Mouse (Mus musculus) stomach, postnatal 0 days (tissue): ENCODE measurements around the gene Srcap. TPM values are rescaled to one million over a fixed set of nuclear protein-coding genes. Genes with fewer than 3 reads are reported as not detected.
A peak's percentile ranks its signal among the peaks of the same experiment; 100 is the strongest.
"Not testable (repeated sequence)": the region's sequence is repeated elsewhere in the genome, so short reads cannot be mapped to it uniquely, and the experiment has no call there.

ENCODE experiments used
- ATAC-seq: fragments of 200-750 bp; cut with Nextera tagmentation; 2 replicates; pipeline ENCODE4 v1.8.0; 2017; ENCODE audit not compliant: low FRiP score, low TSS enrichment
- DNase-seq: peaks from one replicate; pipeline ENCODE4 v3.0.0-alpha.2; 2016; ENCODE audit warnings: low spot score
- H3K27ac ChIP-seq: fragments of 300-500 bp; sonication (generic); replicated peaks from 2 replicates; pipeline ENCODE4 v1.5.1; 2014; ENCODE audit warnings: mild to moderate bottlenecking, control low read depth
- H3K27me3 ChIP-seq: fragments of 300-500 bp; sonication (generic); 2 replicates; pipeline ENCODE4 v1.6.1; 2014; ENCODE audit warnings: low read length; ENCODE audit not compliant: control insufficient read depth, insufficient read depth
- H3K36me3 ChIP-seq: fragments of 300-500 bp; sonication (generic); 2 replicates; pipeline ENCODE4 v1.6.1; 2014; ENCODE audit warnings: low read length, mixed read lengths; ENCODE audit not compliant: control insufficient read depth, insufficient read depth
- H3K4me1 ChIP-seq: fragments of 300-500 bp; sonication (generic); replicated peaks from 2 replicates; pipeline ENCODE4 v1.6.1; 2014; ENCODE audit warnings: antibody characterized with exemption; ENCODE audit not compliant: control insufficient read depth, insufficient read depth
- H3K4me2 ChIP-seq: fragments of 300-500 bp; sonication (generic); replicated peaks from 2 replicates; pipeline ENCODE4 v1.6.1; 2014; ENCODE audit warnings: low read depth, mild to moderate bottlenecking, control low read depth, moderate library complexity
- H3K4me3 ChIP-seq: fragments of 300-500 bp; sonication (generic); 2 replicates; pipeline ENCODE4 v1.5.1; 2014; ENCODE audit warnings: low read depth, low read length, control low read depth
- H3K9ac ChIP-seq: fragments of 300-500 bp; sonication (generic); 2 replicates; pipeline ENCODE4 v1.6.1; 2014; ENCODE audit warnings: mild to moderate bottlenecking, low read length, control low read depth, mixed read lengths
- H3K9me3 ChIP-seq: fragments of 300-500 bp; sonication (generic); 2 replicates; pipeline ENCODE4 v1.6.1; 2016; ENCODE audit warnings: low read length; ENCODE audit not compliant: control insufficient read depth
- CTCF ChIP-seq: IDR thresholded peaks from 2 replicates; pipeline ENCODE4 v1.5.1; 2016; ENCODE audit warnings: antibody characterized with exemption, low read depth, mild to moderate bottlenecking, moderate library complexity
- EP300 ChIP-seq: optimal IDR thresholded peaks from 2 replicates; pipeline ENCODE3; 2016; ENCODE audit warnings: antibody characterized with exemption
- WGBS: fragments of 180-500 bp; shearing (Covaris S2); extraction: QIAGEN DNeasy Blood & Tissue Kit; methylation state at CpG from one replicate; pipeline ENCODE4 v1.1.7; 2014; 5-methylcytosine and 5-hydroxymethylcytosine counted together
- polyA plus RNA-seq: library from polyadenylated mRNA; unstranded; fragments of >200 nt; fragmentation: Nextera tagmentation; extraction: Ambion mirVana; gene quantifications from 2 replicates; pipeline ENCODE4 v1.2.1, GENCODE M21; 2015

Gene Srcap
- polyA plus RNA-seq, 1 experiment from 2014 or later: 13.0 TPM

GRCm38 (mm10) chr7:127479318-127480225 lies 32.2 kb upstream of the Srcap start:
- Histone ChIP-seq H3K27ac (peak overlapping the region; percentile 99), H3K27me3 (no peaks in the 10 kb centered on the region), H3K36me3 (peaks cover 18% of the 10 kb centered on the region), H3K4me2 (peak overlapping the region; percentile 84), H3K4me3 (peak overlapping the region; percentile 93), H3K9ac (peak overlapping the region; percentile 97), H3K9me3 (no peaks in the 10 kb centered on the region), H3K4me1 (no peaks in the 10 kb centered on the region)
- TF ChIP-seq CTCF: no peak
- TF ChIP-seq EP300: no peak
- 4% methylated on average over 35 of the region's 48 CpGs for WGBS
- DNase-seq: no peak
- ATAC-seq: no peak

DNA sequence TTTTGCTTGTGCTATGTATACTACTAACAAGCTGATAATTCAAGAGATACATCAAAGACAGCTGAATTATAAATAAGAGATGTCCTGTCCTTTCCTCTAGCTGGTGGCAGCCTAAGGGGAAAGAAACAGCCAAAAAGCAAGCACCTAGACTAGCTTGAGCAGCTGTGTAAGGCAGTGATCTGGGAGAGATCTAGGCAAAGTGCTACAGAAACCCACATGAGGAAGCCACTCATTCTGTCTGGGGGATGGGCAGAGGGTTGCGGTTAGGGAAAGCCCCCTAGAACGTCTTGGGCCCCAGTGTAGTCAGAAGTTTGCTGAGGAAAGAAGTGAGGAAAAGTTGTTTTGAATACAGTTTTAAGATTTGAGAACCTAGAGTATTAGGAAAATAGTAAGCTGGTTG lies 31.5 kb upstream of the Srcap start:
- no peaks in the 10 kb centered on the region for H3K27me3 ChIP-seq
- H3K27ac ChIP-seq: no peak overlapping the region
- H3K9me3 ChIP-seq: no peaks in the 10 kb centered on the region
- H3K4me3 ChIP-seq: peak overlapping the region; percentile 93
- ATAC-seq (no peak), DNase-seq (no peak)
- 45% methylated on average over 2 of the region's 2 CpGs for WGBS
- TF ChIP-seq EP300: no peak
- H3K9ac ChIP-seq: peak overlapping the region; percentile 97
- H3K4me2 ChIP-seq: peak overlapping the region; percentile 84
- peaks cover 18% of the 10 kb centered on the region for H3K36me3 ChIP-seq
- H3K4me1 ChIP-seq: no peaks in the 10 kb centered on the region

- Histone ChIP-seq H3K27me3 (no peaks in the 10 kb centered on the region), H3K4me1 (no peaks in the 10 kb centered on the region), H3K36me3 (peaks cover 44% of the 10 kb centered on the region)
Observed at GRCm38 (mm10) chr7:127485416-127485815, 26.4 kb upstream of the Srcap start.

DNA sequence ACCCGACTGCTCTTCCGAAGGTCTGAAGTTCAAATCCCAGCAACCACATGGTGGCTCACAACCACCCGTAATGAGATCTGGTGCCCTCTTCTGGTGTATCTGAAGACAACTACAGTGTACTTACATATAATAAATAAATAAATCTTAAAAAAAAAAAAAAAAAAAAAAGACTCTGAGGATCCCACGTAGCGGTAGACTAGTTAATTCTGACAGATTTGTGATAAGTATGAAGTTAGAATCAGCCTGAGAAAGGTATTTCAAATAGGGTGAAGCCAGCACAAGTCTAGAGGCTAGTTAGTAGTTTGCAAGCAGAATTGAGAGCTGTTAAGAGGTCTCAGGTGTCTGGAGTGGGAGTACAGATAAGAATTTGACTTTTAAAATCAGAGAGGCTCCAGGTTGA lies 23.4 kb upstream of the Srcap start:
- not testable (repeated sequence) for DNase-seq, H3K4me3 ChIP-seq, H3K9me3 ChIP-seq, H3K4me1 ChIP-seq, H3K4me2 ChIP-seq, ATAC-seq, H3K27ac ChIP-seq, H3K9ac ChIP-seq, H3K27me3 ChIP-seq
- WGBS: 82% methylated on average over 4 of the region's 5 CpGs
- peaks cover 46% of the 10 kb centered on the region for H3K36me3 ChIP-seq

More at GRCm38 (mm10) chr7:127485416-127485815, 26.4 kb upstream of the Srcap start:
- whole genome bisulfite sequencing: 84% methylated on average over 5 of the region's 5 CpGs
- DNase-seq: no peak
- TF ChIP-seq EP300: no peak
- no peak for TF ChIP-seq CTCF
- H3K9me3 ChIP-seq: no peaks in the 10 kb centered on the region
- H3K9ac ChIP-seq: no peak overlapping the region
- H3K4me3 ChIP-seq: no peak overlapping the region
- no peak overlapping the region for H3K27ac ChIP-seq
- ATAC-seq: no peak
- H3K4me2 ChIP-seq: no peak overlapping the region

DNA sequence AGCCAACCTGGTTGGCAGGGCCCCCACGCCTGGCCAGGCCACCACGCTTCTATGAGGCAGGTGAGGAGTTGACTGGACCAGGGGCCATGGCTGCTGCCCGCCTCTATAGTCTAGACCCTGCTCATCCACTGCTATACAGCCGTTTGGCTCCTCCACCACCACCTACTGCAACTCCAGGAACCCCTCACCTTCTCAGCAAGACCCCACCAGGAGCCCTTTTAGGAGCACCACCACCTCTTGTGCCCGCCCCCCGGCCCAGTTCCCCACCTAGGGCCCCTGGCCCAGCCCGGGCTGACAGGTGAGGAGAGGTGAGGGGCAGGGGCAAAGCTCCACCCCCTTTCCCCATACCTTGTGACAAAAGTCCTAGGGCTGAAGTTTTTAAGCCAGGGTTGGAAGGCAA lies 21.8 kb upstream of the Srcap start:
- ATAC-seq: no peak
- H3K4me1 ChIP-seq: no peaks in the 10 kb centered on the region
- H3K36me3 ChIP-seq: peaks cover 42% of the 10 kb centered on the region
- DNase-seq: no peak
- H3K9ac ChIP-seq: no peak overlapping the region
- 92% methylated on average over 7 of the region's 7 CpGs for WGBS
- TF ChIP-seq CTCF (no peak), EP300 (no peak)
- H3K9me3 ChIP-seq: no peaks in the 10 kb centered on the region
- no peak overlapping the region for H3K4me2 ChIP-seq
- H3K4me3 ChIP-seq: no peak overlapping the region
- H3K27me3 ChIP-seq: no peaks in the 10 kb centered on the region
- H3K27ac ChIP-seq: no peak overlapping the region

DNA sequence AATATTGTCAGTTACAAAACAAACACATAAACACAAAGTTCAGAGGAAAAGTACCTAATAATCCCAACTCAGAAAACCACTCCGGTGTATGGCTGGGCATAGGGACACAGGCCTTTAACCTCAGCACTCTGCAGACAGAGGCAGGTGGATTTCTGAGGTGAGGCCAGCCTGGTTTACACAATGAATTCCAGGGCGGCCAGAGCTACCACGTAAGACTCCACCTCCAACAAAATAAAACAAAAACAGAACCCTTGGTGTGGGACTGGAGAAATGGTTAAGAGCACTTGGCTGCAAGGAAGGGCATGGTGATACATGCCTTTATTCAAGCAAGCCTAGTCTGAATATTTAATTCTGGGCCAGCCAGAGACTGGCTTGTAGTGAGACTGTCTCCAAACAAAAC lies 19.9 kb upstream of the Srcap start:
- WGBS: 74% methylated on average over 3 of the region's 3 CpGs
- Histone ChIP-seq H3K9ac (no peak overlapping the region), H3K9me3 (no peaks in the 10 kb centered on the region), H3K4me2 (no peak overlapping the region), H3K4me3 (no peak overlapping the region), H3K4me1 (no peaks in the 10 kb centered on the region), H3K36me3 (peaks cover 31% of the 10 kb centered on the region), H3K27ac (no peak overlapping the region), H3K27me3 (no peaks in the 10 kb centered on the region)
- TF ChIP-seq EP300: no peak
- TF ChIP-seq CTCF: no peak
- ATAC-seq (no peak), DNase-seq (no peak)
